Mouse (Mus musculus): ENCODE results near the gene Slain1. TPM values are rescaled to one million over a fixed set of nuclear protein-coding genes. Genes with fewer than 3 reads are reported as not detected.
A peak's percentile ranks its signal among the peaks of the same experiment; 100 is the strongest.

Slain1 gene
- polyA plus RNA-seq, 1 experiment from 2014 or later: 0.87 TPM

- H3K27me3 ChIP-seq (replicated peaks): no peaks in the 10 kb centered on the region
- no peaks in the 10 kb centered on the region for H3K36me3 ChIP-seq
- peaks cover 7% of the 10 kb centered on the region; the same call in 1 of the 2 replicates for H3K9me3 ChIP-seq (replicated peaks)
- no peaks in the 10 kb centered on the region for H3K4me1 ChIP-seq (replicated peaks)
- H3K4me3 ChIP-seq: no peak overlapping the region
- 73% methylated on average over 8 of the region's 8 CpGs for WGBS
- no peak overlapping the region for H3K9ac ChIP-seq
- H3K27ac ChIP-seq (ENCODE audit: poor library complexity, severe bottlenecking): no peak overlapping the region
- ATAC-seq (ENCODE audit: insufficient number of reproducible peaks, low FRiP score): no peak
- H3K4me2 ChIP-seq: no peak overlapping the region
Observed at GRCm38 (mm10) chr14:103666347-103666954, 16.4 kb downstream of the Slain1 start.

GRCm38 (mm10) chr14:103667036-103667435 lies 17.0 kb downstream of the Slain1 start:
- no peak overlapping the region for H3K27ac ChIP-seq (ENCODE audit: poor library complexity, severe bottlenecking)
- H3K4me3 ChIP-seq: no peak overlapping the region
- H3K27me3 ChIP-seq (replicated peaks): no peaks in the 10 kb centered on the region
- H3K9me3 ChIP-seq (replicated peaks): peaks cover 7% of the 10 kb centered on the region; the same call in 1 of the 2 replicates
- no peak overlapping the region for H3K4me2 ChIP-seq
- H3K36me3 ChIP-seq: no peaks in the 10 kb centered on the region
- no peaks in the 10 kb centered on the region for H3K4me1 ChIP-seq (replicated peaks)
- 88% methylated on average over 8 of the region's 8 CpGs for WGBS
- no peak for ATAC-seq (ENCODE audit: insufficient number of reproducible peaks, low FRiP score)
- H3K9ac ChIP-seq: no peak overlapping the region

GRCm38 (mm10) chr14:103679395-103680217 lies 29.6 kb downstream of the Slain1 start:
- Histone ChIP-seq H3K27ac (ENCODE audit: poor library complexity, severe bottlenecking) (no peak overlapping the region), H3K36me3 (no peaks in the 10 kb centered on the region), H3K4me3 (peak overlapping the region; percentile 32), H3K4me1 (replicated peaks) (peaks cover 14% of the 10 kb centered on the region), H3K4me2 (peak overlapping the region; percentile 68), H3K27me3 (replicated peaks) (peaks cover 32% of the 10 kb centered on the region), H3K9me3 (replicated peaks) (no peaks in the 10 kb centered on the region), H3K9ac (peak overlapping the region; percentile 35; the same call in 1 of the 2 replicates)
- ATAC-seq (ENCODE audit: insufficient number of reproducible peaks, low FRiP score): no peak
- WGBS: 33% methylated on average over 18 of the region's 18 CpGs

- H3K9ac ChIP-seq: 0 out of 2 replicates have a peak overlapping the region, but pooled peaks have one; percentile 35
- H3K36me3 ChIP-seq: no peaks in the 10 kb centered on the region
- H3K9me3 ChIP-seq (replicated peaks): no peaks in the 10 kb centered on the region
- H3K4me1 ChIP-seq (replicated peaks): peaks cover 14% of the 10 kb centered on the region
- H3K4me3 ChIP-seq: peak overlapping the region; percentile 32
- no peak overlapping the region for H3K27ac ChIP-seq (ENCODE audit: poor library complexity, severe bottlenecking)
- 30% methylated on average over 7 of the region's 7 CpGs for WGBS
- H3K27me3 ChIP-seq (replicated peaks): peaks cover 32% of the 10 kb centered on the region
- no peak for ATAC-seq (ENCODE audit: insufficient number of reproducible peaks, low FRiP score)
- peak overlapping the region; percentile 68 for H3K4me2 ChIP-seq
Observed at GRCm38 (mm10) chr14:103680285-103680819, 30.3 kb downstream of the Slain1 start.

GRCm38 (mm10) chr14:103682633-103683390 lies 32.8 kb downstream of the Slain1 start:
- Histone ChIP-seq H3K27ac (ENCODE audit: poor library complexity, severe bottlenecking) (no peak overlapping the region), H3K4me2 (no peak overlapping the region), H3K27me3 (replicated peaks) (peaks cover 32% of the 10 kb centered on the region), H3K9ac (no peak overlapping the region), H3K36me3 (no peaks in the 10 kb centered on the region), H3K9me3 (replicated peaks) (0 out of 2 replicates have a peak, but pooled peaks cover 5% of the 10 kb centered on the region), H3K4me1 (replicated peaks) (peaks cover 14% of the 10 kb centered on the region), H3K4me3 (no peak overlapping the region)
- 82% methylated on average over 9 of the region's 9 CpGs for WGBS
- ATAC-seq (ENCODE audit: insufficient number of reproducible peaks, low FRiP score): no peak

- H3K4me1 ChIP-seq (replicated peaks): no peaks in the 10 kb centered on the region
- ATAC-seq (ENCODE audit: insufficient number of reproducible peaks, low FRiP score): no peak
- H3K9me3 ChIP-seq (replicated peaks): 0 out of 2 replicates have a peak, but pooled peaks cover 5% of the 10 kb centered on the region
- 84% methylated on average over 2 of the region's 2 CpGs for WGBS
- no peak overlapping the region for H3K4me2 ChIP-seq
- H3K36me3 ChIP-seq: no peaks in the 10 kb centered on the region
- no peak overlapping the region for H3K9ac ChIP-seq
- H3K27ac ChIP-seq (ENCODE audit: poor library complexity, severe bottlenecking): no peak overlapping the region
- H3K4me3 ChIP-seq: no peak overlapping the region
- H3K27me3 ChIP-seq (replicated peaks): peaks cover 24% of the 10 kb centered on the region
Observed at GRCm38 (mm10) chr14:103686994-103687393, 37.0 kb downstream of the Slain1 start.

- 23% methylated on average over 1 of the region's 1 CpGs for WGBS
- H3K9me3 ChIP-seq (replicated peaks): no peaks in the 10 kb centered on the region
Observed at GRCm38 (mm10) chr14:103694295-103694694, 44.3 kb downstream of the Slain1 start.

GRCm38 (mm10) chr14:103695620-103696019 lies 45.6 kb downstream of the Slain1 start:
- Histone ChIP-seq H3K4me2 (no peak overlapping the region), H3K4me1 (replicated peaks) (no peaks in the 10 kb centered on the region), H3K27ac (ENCODE audit: poor library complexity, severe bottlenecking) (no peak overlapping the region), H3K4me3 (no peak overlapping the region), H3K9me3 (replicated peaks) (no peaks in the 10 kb centered on the region), H3K36me3 (no peaks in the 10 kb centered on the region), H3K27me3 (replicated peaks) (no peaks in the 10 kb centered on the region), H3K9ac (no peak overlapping the region)
- ATAC-seq (ENCODE audit: insufficient number of reproducible peaks, low FRiP score): no peak
- 67% methylated on average over 3 of the region's 3 CpGs for WGBS

More at GRCm38 (mm10) chr14:103694295-103694694, 44.3 kb downstream of the Slain1 start:
- H3K9ac ChIP-seq: no peak overlapping the region
- no peaks in the 10 kb centered on the region for H3K27me3 ChIP-seq (replicated peaks)
- ATAC-seq (ENCODE audit: insufficient number of reproducible peaks, low FRiP score): no peak
- H3K4me3 ChIP-seq: no peak overlapping the region
- no peak overlapping the region for H3K4me2 ChIP-seq
- no peak overlapping the region for H3K27ac ChIP-seq (ENCODE audit: poor library complexity, severe bottlenecking)
- no peaks in the 10 kb centered on the region for H3K36me3 ChIP-seq
- no peaks in the 10 kb centered on the region for H3K4me1 ChIP-seq (replicated peaks)

- H3K4me2 ChIP-seq: no peak overlapping the region
- no peak overlapping the region for H3K27ac ChIP-seq (ENCODE audit: poor library complexity, severe bottlenecking)
- no peaks in the 10 kb centered on the region for H3K9me3 ChIP-seq (replicated peaks)
- no peak overlapping the region for H3K9ac ChIP-seq
- no peak for ATAC-seq (ENCODE audit: insufficient number of reproducible peaks, low FRiP score)
- H3K4me1 ChIP-seq (replicated peaks): no peaks in the 10 kb centered on the region
- 75% methylated on average over 7 of the region's 7 CpGs for WGBS
- no peaks in the 10 kb centered on the region for H3K36me3 ChIP-seq
- no peaks in the 10 kb centered on the region for H3K27me3 ChIP-seq (replicated peaks)
- no peak overlapping the region for H3K4me3 ChIP-seq
Observed at GRCm38 (mm10) chr14:103697101-103697500, 47.1 kb downstream of the Slain1 start.

- WGBS: 82% methylated on average over 6 of the region's 6 CpGs
- Histone ChIP-seq H3K9me3 (replicated peaks) (no peaks in the 10 kb centered on the region), H3K4me3 (no peak overlapping the region), H3K36me3 (no peaks in the 10 kb centered on the region), H3K27me3 (replicated peaks) (no peaks in the 10 kb centered on the region), H3K27ac (ENCODE audit: poor library complexity, severe bottlenecking) (no peak overlapping the region), H3K9ac (no peak overlapping the region), H3K4me1 (replicated peaks) (no peaks in the 10 kb centered on the region), H3K4me2 (no peak overlapping the region)
- no peak for ATAC-seq (ENCODE audit: insufficient number of reproducible peaks, low FRiP score)
Observed at GRCm38 (mm10) chr14:103699308-103699707, 49.3 kb downstream of the Slain1 start.

GRCm38 (mm10) chr14:103702516-103702915 lies 52.5 kb downstream of the Slain1 start:
- no peaks in the 10 kb centered on the region for H3K27me3 ChIP-seq (replicated peaks)
- H3K4me3 ChIP-seq: no peak overlapping the region
- no peak overlapping the region for H3K4me2 ChIP-seq
- H3K9ac ChIP-seq: no peak overlapping the region
- no peak for ATAC-seq (ENCODE audit: insufficient number of reproducible peaks, low FRiP score)
- WGBS: 88% methylated on average over 18 of the region's 18 CpGs
- no peak overlapping the region for H3K27ac ChIP-seq (ENCODE audit: poor library complexity, severe bottlenecking)
- no peaks in the 10 kb centered on the region for H3K9me3 ChIP-seq (replicated peaks)
- no peaks in the 10 kb centered on the region for H3K4me1 ChIP-seq (replicated peaks)
- no peaks in the 10 kb centered on the region for H3K36me3 ChIP-seq

All from heart, embryonic 12.5 days (tissue).